Mouse (Mus musculus) neural tube, embryonic 14.5 days (tissue): ENCODE data around the gene Akap9. TPM values are rescaled to one million over a fixed set of nuclear protein-coding genes. Genes with fewer than 3 reads are reported as not detected.
"Not testable (repeated sequence)": the region's sequence is repeated elsewhere in the genome, so short reads cannot be mapped to it uniquely, and the experiment has no call there.

Experiments
- ATAC-seq: fragments of 200-750 bp; cut with Nextera tagmentation; 2 replicates; pipeline ENCODE4 v1.8.0; 2017; ENCODE audit warnings: low read depth, mild to moderate bottlenecking, moderate TSS enrichment, moderate library complexity
- H3K27ac ChIP-seq: fragments of 300-500 bp; sonication (generic); 2 replicates; pipeline ENCODE4 v1.5.1; 2014; ENCODE audit warnings: low read depth, mild to moderate bottlenecking, control low read depth, low read length, moderate library complexity, mixed read lengths
- H3K27me3 ChIP-seq: fragments of 300-500 bp; sonication (generic); 2 replicates; pipeline ENCODE4 v1.6.1; 2014; ENCODE audit warnings: low read length; ENCODE audit not compliant: control insufficient read depth, insufficient read depth
- H3K36me3 ChIP-seq: fragments of 300-500 bp; sonication (generic); 2 replicates; pipeline ENCODE4 v1.6.1; 2014; ENCODE audit warnings: low read length, mixed read lengths; ENCODE audit not compliant: control insufficient read depth, insufficient read depth
- H3K4me1 ChIP-seq: fragments of 300-500 bp; sonication (generic); 2 replicates; pipeline ENCODE4 v1.6.1; 2014; ENCODE audit warnings: low read length; ENCODE audit not compliant: control insufficient read depth, insufficient read depth
- H3K4me2 ChIP-seq: fragments of 300-500 bp; sonication (generic); 2 replicates; pipeline ENCODE4 v1.6.1; 2014; ENCODE audit warnings: mild to moderate bottlenecking, low read depth, low read length, control low read depth
- H3K4me3 ChIP-seq: fragments of 300-500 bp; sonication (generic); 2 replicates; pipeline ENCODE4 v1.5.1; 2014; ENCODE audit warnings: low read depth, low read length, control low read depth, mixed read lengths
- H3K9ac ChIP-seq: fragments of 300-500 bp; sonication (generic); replicated peaks from 2 replicates; pipeline ENCODE4 v1.6.1; 2014; ENCODE audit warnings: low read depth, mild to moderate bottlenecking, control low read depth, low read length, mixed read lengths
- H3K9me3 ChIP-seq: fragments of 300-500 bp; sonication (generic); 2 replicates; pipeline ENCODE4 v1.6.1; 2016; ENCODE audit warnings: low read length; ENCODE audit not compliant: control insufficient read depth
- WGBS: fragments of 180-500 bp; shearing (Covaris S2); extraction: QIAGEN DNeasy Blood & Tissue Kit; methylation state at CpG from one replicate; pipeline ENCODE4 v1.1.7; 2014; 5-methylcytosine and 5-hydroxymethylcytosine counted together
- polyA plus RNA-seq: library from polyadenylated mRNA; unstranded; fragments of >200 nt; fragmentation: Nextera tagmentation; extraction: Ambion mirVana; gene quantifications from 2 replicates; pipeline ENCODE4 v1.2.1, GENCODE M21; 2014

Gene Akap9
- polyA plus RNA-seq, 1 experiment from 2014 or later, result 342 TPM

- 31% methylated on average over 13 of the region's 13 CpGs for WGBS
- Histone ChIP-seq H3K27me3 (no peaks in the 10 kb centered on the region), H3K9me3 (no peaks in the 10 kb centered on the region), H3K4me2 (no peak overlapping the region), H3K27ac (no peak overlapping the region), H3K4me3 (no peak overlapping the region), H3K36me3 (peaks cover 6% of the 10 kb centered on the region; the same call in 1 of the 2 replicates), H3K9ac (no peak overlapping the region), H3K4me1 (no peaks in the 10 kb centered on the region)
- ATAC-seq, result no peak
Observed at GRCm38 (mm10) chr5:4023186-4023585, 95.3 kb downstream of the Akap9 start.

GRCm38 (mm10) chr5:4023742-4024681, 96.2 kb downstream of the Akap9 start:
- Histone ChIP-seq H3K4me1 (no peaks in the 10 kb centered on the region), H3K27ac (no peak overlapping the region), H3K27me3 (no peaks in the 10 kb centered on the region), H3K9ac (no peak overlapping the region), H3K36me3 (peaks cover 6% of the 10 kb centered on the region; the same call in 1 of the 2 replicates), H3K4me2 (no peak overlapping the region), H3K9me3 (no peaks in the 10 kb centered on the region), H3K4me3 (no peak overlapping the region)
- 79% methylated on average over 16 of the region's 16 CpGs for WGBS
- no peak for ATAC-seq

- H3K4me3 ChIP-seq, result no peak overlapping the region
- H3K4me2 ChIP-seq, result no peak overlapping the region
- H3K9ac ChIP-seq, result no peak overlapping the region
- no peaks in the 10 kb centered on the region for H3K4me1 ChIP-seq
- H3K27me3 ChIP-seq, result no peaks in the 10 kb centered on the region
- no peaks in the 10 kb centered on the region for H3K9me3 ChIP-seq
- H3K36me3 ChIP-seq, result peaks cover 6% of the 10 kb centered on the region; the same call in 1 of the 2 replicates
- H3K27ac ChIP-seq, result no peak overlapping the region
- 67% methylated on average over 4 of the region's 4 CpGs for WGBS
- no peak for ATAC-seq
Observed at GRCm38 (mm10) chr5:4024727-4025126, 96.9 kb downstream of the Akap9 start.

- H3K36me3 ChIP-seq, H3K4me3 ChIP-seq: not testable (repeated sequence)
Observed at GRCm38 (mm10) chr5:4026336-4026735, 98.5 kb downstream of the Akap9 start.

GRCm38 (mm10) chr5:4028486-4029173, 100.8 kb downstream of the Akap9 start:
- Histone ChIP-seq H3K4me2 (no peak overlapping the region), H3K9ac (no peak overlapping the region), H3K9me3 (no peaks in the 10 kb centered on the region), H3K4me3 (no peak overlapping the region), H3K27me3 (no peaks in the 10 kb centered on the region), H3K4me1 (no peaks in the 10 kb centered on the region), H3K36me3 (peaks cover 13% of the 10 kb centered on the region), H3K27ac (no peak overlapping the region)
- 80% methylated on average over 6 of the region's 6 CpGs for WGBS
- no peak for ATAC-seq

More at GRCm38 (mm10) chr5:4026336-4026735, 98.5 kb downstream of the Akap9 start:
- H3K9ac ChIP-seq, H3K27me3 ChIP-seq, H3K4me2 ChIP-seq, H3K27ac ChIP-seq, ATAC-seq, H3K4me1 ChIP-seq, H3K9me3 ChIP-seq: not testable (repeated sequence)
- 84% methylated on average over 1 of the region's 1 CpGs for WGBS

GRCm38 (mm10) chr5:4031846-4032245, 104.0 kb downstream of the Akap9 start:
- Histone ChIP-seq H3K4me1 (no peaks in the 10 kb centered on the region), H3K36me3 (peaks cover 30% of the 10 kb centered on the region), H3K27me3 (no peaks in the 10 kb centered on the region), H3K4me3 (no peak overlapping the region), H3K4me2 (no peak overlapping the region), H3K27ac (no peak overlapping the region), H3K9ac (no peak overlapping the region), H3K9me3 (no peaks in the 10 kb centered on the region)
- 78% methylated on average over 4 of the region's 4 CpGs for WGBS
- no peak for ATAC-seq

GRCm38 (mm10) chr5:4036686-4037085, 108.8 kb downstream of the Akap9 start:
- H3K27me3 ChIP-seq, result no peaks in the 10 kb centered on the region

GRCm38 (mm10) chr5:4039351-4039750, 111.5 kb downstream of the Akap9 start:
- H3K9me3 ChIP-seq, result no peaks in the 10 kb centered on the region
- H3K36me3 ChIP-seq, result peaks cover 69% of the 10 kb centered on the region
- 88% methylated on average over 8 of the region's 8 CpGs for WGBS
- H3K27me3 ChIP-seq, result no peaks in the 10 kb centered on the region
- H3K4me3 ChIP-seq, result no peak overlapping the region
- no peak overlapping the region for H3K27ac ChIP-seq
- ATAC-seq, result no peak
- H3K4me1 ChIP-seq, result no peaks in the 10 kb centered on the region
- H3K4me2 ChIP-seq, result no peak overlapping the region
- H3K9ac ChIP-seq, result no peak overlapping the region

More at GRCm38 (mm10) chr5:4036686-4037085, 108.8 kb downstream of the Akap9 start:
- Histone ChIP-seq H3K4me2 (no peak overlapping the region), H3K27ac (no peak overlapping the region), H3K9me3 (no peaks in the 10 kb centered on the region), H3K4me3 (no peak overlapping the region), H3K9ac (no peak overlapping the region), H3K36me3 (peaks cover 53% of the 10 kb centered on the region), H3K4me1 (no peaks in the 10 kb centered on the region)
- 95% methylated on average over 9 of the region's 9 CpGs for WGBS
- no peak for ATAC-seq

- 93% methylated on average over 6 of the region's 6 CpGs for WGBS
- no peak for ATAC-seq
- no peaks in the 10 kb centered on the region for H3K27me3 ChIP-seq
- no peak overlapping the region for H3K9ac ChIP-seq
- H3K36me3 ChIP-seq, result peaks cover 67% of the 10 kb centered on the region
- no peak overlapping the region for H3K27ac ChIP-seq
- H3K4me3 ChIP-seq, result no peak overlapping the region
- no peak overlapping the region for H3K4me2 ChIP-seq
- H3K9me3 ChIP-seq, result no peaks in the 10 kb centered on the region
- H3K4me1 ChIP-seq, result no peaks in the 10 kb centered on the region
Observed at GRCm38 (mm10) chr5:4040372-4040771, 112.5 kb downstream of the Akap9 start.
